Mouse (Mus musculus): Measurements from ENCODE around the gene Cmtm7.

- no peak for TF ChIP-seq E2F4 (IDR thresholded peaks at IDR 0.05; ENCODE audit: insufficient read depth)
- TF ChIP-seq POLR2A (IDR thresholded peaks at IDR 0.05; ENCODE audit: insufficient read length, low read depth), result no peak
- TF ChIP-seq MYOG (IDR thresholded peaks at IDR 0.05; ENCODE audit: control insufficient read depth in 1 of 3, insufficient read depth in 1 of 3, insufficient read length in 2 of 3, low read depth in 2 of 3), result no peak
- TF ChIP-seq USF1 (IDR thresholded peaks at IDR 0.05; ENCODE audit: low read depth), result no peak
- no peak for TF ChIP-seq CEBPB (IDR thresholded peaks at IDR 0.05; ENCODE audit: insufficient read depth, poor library complexity, severe bottlenecking)
- TF ChIP-seq REST (IDR thresholded peaks at IDR 0.05; ENCODE audit: insufficient read depth, insufficient read length), result no peak
- TF ChIP-seq POLR2AphosphoS2 (IDR thresholded peaks at IDR 0.05; ENCODE audit: insufficient read length, low read depth), result no peak
- TF ChIP-seq TCF12 (IDR thresholded peaks at IDR 0.05; ENCODE audit: insufficient read depth, poor library complexity, severe bottlenecking), result no peak
- no peak for TF ChIP-seq MYOD1 (IDR thresholded peaks at IDR 0.05; ENCODE audit: control insufficient read depth in 1 of 3, insufficient read length in 2 of 3, low read depth in 2 of 3)
- TF ChIP-seq MAX (IDR thresholded peaks at IDR 0.05; ENCODE audit: low read depth), result no peak
- TF ChIP-seq TCF3 (IDR thresholded peaks at IDR 0.05; ENCODE audit: insufficient read length, low read depth), result no peak
Observed at GRCm38 (mm10) chr9:114794491-114794890, 12.8 kb upstream of the Cmtm7 start.

Measured in myocyte (in vitro differentiated cells).